Comparison of ENCODE assay signal across 10 mouse cellular contexts in the genomic region with DNA sequence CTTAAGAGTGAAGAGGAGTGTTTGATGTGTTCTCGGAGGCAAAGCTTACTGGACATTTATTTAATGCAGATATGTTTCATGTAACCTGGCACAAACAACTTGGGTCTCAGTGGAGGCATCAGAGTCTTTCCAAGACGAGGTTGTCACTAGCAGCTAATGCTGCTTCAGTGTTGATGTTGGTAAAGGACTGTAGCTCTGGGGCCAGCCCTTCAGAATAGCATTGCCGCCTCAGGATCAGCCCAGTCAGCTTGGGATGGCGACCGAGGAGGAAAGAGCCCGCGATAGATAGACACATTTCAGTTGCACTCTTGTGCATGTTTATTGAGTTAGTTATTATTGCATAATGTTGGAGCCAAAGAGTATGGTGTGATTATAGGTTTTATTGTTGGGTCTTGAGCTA.
A peak's percentile ranks its signal among the peaks of the same experiment; 100 is the strongest.
DNase-seq lines count a peak whose midpoint lies in the region; ATAC-seq and TF ChIP-seq lines count a peak whose summit lies in the region.
"Had no signal": no experiment of that assay in that cellular context is flagged by ENCODE, and none has a peak within 500 bp of the region (broad histone marks: within the 10 kb centered on the region; RNA-seq: fewer than 3 reads in every experiment).

No protein-coding gene starts in this region.

- no peaks in the 10 kb centered on the region for H3K9me3 ChIP-seq in hindbrain, embryonic 12.5 days (replicated peaks)
- no peaks in the 10 kb centered on the region for H3K9me3 ChIP-seq in hindbrain, embryonic 11.5 days (ENCODE audit: control insufficient read depth, low read length)
- H3K9me3 ChIP-seq in forebrain, embryonic 12.5 days, result no peaks in the 10 kb centered on the region
- no peaks in the 10 kb centered on the region for H3K9me3 ChIP-seq in limb, embryonic 13.5 days

- no peak overlapping the region for H3K4me3 ChIP-seq in hindbrain, embryonic 12.5 days
- no peak overlapping the region for H3K4me3 ChIP-seq in hindbrain, embryonic 11.5 days (ENCODE audit: low read depth, low read length)
- H3K4me3 ChIP-seq in forebrain, embryonic 12.5 days (replicated peaks), result no peak overlapping the region
- H3K4me3 ChIP-seq in limb, embryonic 13.5 days, result no peak overlapping the region

- no peak for TF ChIP-seq POLR2A in brain, embryonic 14.5 days (IDR thresholded peaks at IDR 0.05; ENCODE audit: borderline replicate concordance, extremely low read depth, insufficient read depth, insufficient read length, poor library complexity, severe bottlenecking)

- H3K36me3 ChIP-seq in hindbrain, embryonic 12.5 days, result no peaks in the 10 kb centered on the region
- H3K36me3 ChIP-seq in hindbrain, embryonic 11.5 days (ENCODE audit: control insufficient read depth, insufficient read depth, low read length), result no peaks in the 10 kb centered on the region
- no peaks in the 10 kb centered on the region for H3K36me3 ChIP-seq in forebrain, embryonic 12.5 days (replicated peaks)
- 0 out of 2 replicates have a peak, but pooled peaks cover 6% of the 10 kb centered on the region for H3K36me3 ChIP-seq in limb, embryonic 13.5 days

- ATAC-seq in hindbrain, embryonic 12.5 days (ENCODE audit: low FRiP score), result no peak
- ATAC-seq in hindbrain, embryonic 11.5 days (ENCODE audit: low FRiP score), result no peak
- no peak for ATAC-seq in forebrain, embryonic 12.5 days (ENCODE audit: low FRiP score)
- ATAC-seq in limb, embryonic 13.5 days (ENCODE audit: low FRiP score, low read depth), result no peak

- peak overlapping the region; percentile 52; the same call in 1 of the 2 replicates for H3K27ac ChIP-seq in hindbrain, embryonic 12.5 days
- H3K27ac ChIP-seq in hindbrain, embryonic 11.5 days (ENCODE audit: low read depth, low read length), result no peak overlapping the region
- H3K27ac ChIP-seq in forebrain, embryonic 12.5 days, result peak overlapping the region; percentile 63
- H3K27ac ChIP-seq in limb, embryonic 13.5 days, result peak overlapping the region; percentile 34; the same call in 1 of the 2 replicates

- H3K9ac ChIP-seq in hindbrain, embryonic 12.5 days, result no peak overlapping the region
- no peak overlapping the region for H3K9ac ChIP-seq in hindbrain, embryonic 11.5 days (ENCODE audit: low read depth, low read length)
- no peak overlapping the region for H3K9ac ChIP-seq in forebrain, embryonic 12.5 days
- H3K9ac ChIP-seq in limb, embryonic 13.5 days, result no peak overlapping the region

- DNase-seq in hindbrain, embryonic 11.5 days (ENCODE audit: low spot score), result no peak
- peak; percentile 55 for DNase-seq in brain, embryonic 14.5 days (ENCODE audit: low read depth)
- DNase-seq in layer of hippocampus, adult 18-20 months (ENCODE audit: low spot score in 2 of 2), result no peak
- DNase-seq in gastrocnemius, adult 8-10 months (ENCODE audit: low spot score in 2 of 2), result no peak
- DNase-seq: cerebellum, adult 11 months; right cerebral cortex, adult 18-20 months had no signal

- H3K27me3 ChIP-seq in hindbrain, embryonic 12.5 days, result no peaks in the 10 kb centered on the region
- H3K27me3 ChIP-seq in hindbrain, embryonic 11.5 days (ENCODE audit: control insufficient read depth, insufficient read depth, low read length), result no peaks in the 10 kb centered on the region
- no peaks in the 10 kb centered on the region for H3K27me3 ChIP-seq in forebrain, embryonic 12.5 days
- no peaks in the 10 kb centered on the region for H3K27me3 ChIP-seq in limb, embryonic 13.5 days
- H3K27me3 ChIP-seq: CH12.LX had no signal

- no peak overlapping the region for H3K4me2 ChIP-seq in hindbrain, embryonic 12.5 days (replicated peaks)
- no peak overlapping the region for H3K4me2 ChIP-seq in hindbrain, embryonic 11.5 days (replicated peaks; ENCODE audit: low read depth, low read length)
- H3K4me2 ChIP-seq in forebrain, embryonic 12.5 days, result no peak overlapping the region
- no peak overlapping the region for H3K4me2 ChIP-seq in limb, embryonic 13.5 days (replicated peaks)

- no peak for TF ChIP-seq CTCF in brain, embryonic 14.5 days (IDR thresholded peaks at IDR 0.05; ENCODE audit: borderline replicate concordance, extremely low read depth, insufficient read depth, insufficient read length)

- WGBS in hindbrain, embryonic 12.5 days, result 80% methylated on average over 7 of the region's 7 CpGs
- WGBS in hindbrain, embryonic 11.5 days, result 84% methylated on average over 7 of the region's 7 CpGs
- WGBS in forebrain, embryonic 12.5 days, result 54% methylated on average over 7 of the region's 7 CpGs
- 66% methylated on average over 7 of the region's 7 CpGs for WGBS in limb, embryonic 13.5 days

- H3K4me1 ChIP-seq in hindbrain, embryonic 12.5 days, result peaks cover 45% of the 10 kb centered on the region
- peaks cover 18% of the 10 kb centered on the region for H3K4me1 ChIP-seq in hindbrain, embryonic 11.5 days (replicated peaks; ENCODE audit: control insufficient read depth, insufficient read depth, low read length)
- H3K4me1 ChIP-seq in forebrain, embryonic 12.5 days, result peaks cover 51% of the 10 kb centered on the region
- H3K4me1 ChIP-seq in limb, embryonic 13.5 days, result peaks cover 60% of the 10 kb centered on the region
